Mouse (Mus musculus) limb, embryonic 12.5 days (tissue): ENCODE measurements around the gene Treml1. TPM values are rescaled to one million over a fixed set of nuclear protein-coding genes. Genes with fewer than 3 reads are reported as not detected.

Experiments used
- ATAC-seq: fragments of 200-750 bp; cut with Nextera tagmentation; 2 replicates; pipeline ENCODE4 v1.8.0; 2017; ENCODE audit warnings: low read depth, moderate TSS enrichment; ENCODE audit not compliant: insufficient number of reproducible peaks, insufficient read depth, low FRiP score, low TSS enrichment
- H3K27ac ChIP-seq: fragments of 300-500 bp; sonication (generic); 2 replicates; pipeline ENCODE4 v1.5.1; 2016; ENCODE audit warnings: mild to moderate bottlenecking, moderate library complexity
- H3K27me3 ChIP-seq: fragments of 300-500 bp; sonication (generic); 2 replicates; pipeline ENCODE4 v1.6.1; 2016; ENCODE audit warnings: mild to moderate bottlenecking, moderate library complexity
- H3K36me3 ChIP-seq: fragments of 300-500 bp; sonication (generic); 2 replicates; pipeline ENCODE4 v1.6.1; 2016; ENCODE audit warnings: mild to moderate bottlenecking, moderate library complexity
- H3K4me1 ChIP-seq: fragments of 300-500 bp; sonication (generic); replicated peaks from 2 replicates; pipeline ENCODE4 v1.6.1; 2016
- H3K4me2 ChIP-seq: fragments of 300-500 bp; sonication (generic); 2 replicates; pipeline ENCODE4 v1.6.1; 2016; ENCODE audit warnings: mild to moderate bottlenecking, moderate library complexity
- H3K4me3 ChIP-seq: fragments of 300-500 bp; sonication (generic); replicated peaks from 2 replicates; pipeline ENCODE4 v1.5.1; 2016; ENCODE audit warnings: mild to moderate bottlenecking
- H3K9ac ChIP-seq: fragments of 300-500 bp; sonication (generic); replicated peaks from 2 replicates; pipeline ENCODE4 v1.6.1; 2016; ENCODE audit warnings: mild to moderate bottlenecking, moderate library complexity
- H3K9me3 ChIP-seq: fragments of 300-500 bp; sonication (generic); 2 replicates; pipeline ENCODE4 v1.6.1; 2016; ENCODE audit warnings: mild to moderate bottlenecking, moderate library complexity
- WGBS: fragments of 180-500 bp; shearing (Covaris S2); methylation state at CpG from one replicate; pipeline ENCODE4 v1.1.7; 2016; 5-methylcytosine and 5-hydroxymethylcytosine counted together
- polyA plus RNA-seq: library from polyadenylated mRNA; unstranded; fragments of >200 nt; fragmentation: Nextera tagmentation; extraction: Ambion mirVana; gene quantifications from 2 replicates; pipeline ENCODE4 v1.2.1, GENCODE M21; 2016

The Treml1 gene
- polyA plus RNA-seq, 1 experiment from 2014 or later, result 2.3 TPM

- H3K4me2 ChIP-seq, result peak overlapping the region; percentile 67
- peaks cover 28% of the 10 kb centered on the region for H3K36me3 ChIP-seq
- peaks cover 16% of the 10 kb centered on the region for H3K4me1 ChIP-seq
- peak overlapping the region; percentile 100 for H3K27ac ChIP-seq
- H3K27me3 ChIP-seq, result no peaks in the 10 kb centered on the region
- WGBS, result under 1% methylated on average over 13 of the region's 13 CpGs
- H3K9me3 ChIP-seq, result no peaks in the 10 kb centered on the region
- peak overlapping the region; percentile 89 for H3K9ac ChIP-seq
- ATAC-seq, result peak; percentile 4; the same call in 1 of the 2 replicates
- H3K4me3 ChIP-seq, result peak overlapping the region; percentile 84
Measured at GRCm38 (mm10) chr17:48410299-48410785, 50.6 kb downstream of the Treml1 start.

GRCm38 (mm10) chr17:48411241-48411640 is 51.5 kb downstream of the Treml1 start:
- peaks cover 16% of the 10 kb centered on the region for H3K4me1 ChIP-seq
- peaks cover 37% of the 10 kb centered on the region for H3K36me3 ChIP-seq
- peak overlapping the region; percentile 89 for H3K9ac ChIP-seq
- 63% methylated on average over 8 of the region's 8 CpGs for WGBS
- no peaks in the 10 kb centered on the region for H3K9me3 ChIP-seq
- H3K4me2 ChIP-seq, result peak overlapping the region; percentile 67
- no peak for ATAC-seq
- peak overlapping the region; percentile 84 for H3K4me3 ChIP-seq
- H3K27me3 ChIP-seq, result no peaks in the 10 kb centered on the region
- peak overlapping the region; percentile 100; the same call in 1 of the 2 replicates for H3K27ac ChIP-seq

- Histone ChIP-seq H3K9me3 (no peaks in the 10 kb centered on the region), H3K36me3 (peaks cover 61% of the 10 kb centered on the region), H3K4me1 (peaks cover 5% of the 10 kb centered on the region), H3K27ac (0 out of 2 replicates have a peak overlapping the region, but pooled peaks have one; percentile 3), H3K27me3 (no peaks in the 10 kb centered on the region), H3K4me3 (no peak overlapping the region), H3K4me2 (no peak overlapping the region), H3K9ac (no peak overlapping the region)
- WGBS, result 83% methylated on average over 7 of the region's 7 CpGs
- no peak for ATAC-seq
Measured at GRCm38 (mm10) chr17:48416011-48416410, 56.3 kb downstream of the Treml1 start.

Other genes starting within 250 kb of the Treml1 start
- gene 9830107B12Rik, start 213.6 kb upstream of the Treml1 start, polyA plus RNA-seq, result not detected in 2 replicates
- gene A530064D06Rik, start 192.6 kb upstream of the Treml1 start, polyA plus RNA-seq, result not detected in 2 replicates
- gene Trem1, start 127.1 kb upstream of the Treml1 start, polyA plus RNA-seq, result 0.13 TPM in 1 of 2 replicates, not detected in the other
- not detected in 2 replicates for gene Trem3, start 112.1 kb upstream of the Treml1 start, polyA plus RNA-seq
- gene Treml4, start 95.6 kb upstream of the Treml1 start, polyA plus RNA-seq, result not detected in 2 replicates
- 0.10 and 0.58 TPM in 2 replicates for gene Treml2, start 60.4 kb upstream of the Treml1 start, polyA plus RNA-seq
- 0.10 TPM in 1 of 2 replicates, not detected in the other for gene B430306N03Rik, start 43.8 kb upstream of the Treml1 start, polyA plus RNA-seq
- gene Trem2, start 13.5 kb upstream of the Treml1 start, polyA plus RNA-seq, result 1.9 and 2.0 TPM in 2 replicates
- gene Nfya, start 50.0 kb downstream of the Treml1 start, polyA plus RNA-seq, result 19.7 and 21.3 TPM in 2 replicates
- 59.5 and 61.4 TPM in 2 replicates for gene Oard1, start 50.1 kb downstream of the Treml1 start, polyA plus RNA-seq
- 8.1 and 8.2 TPM in 2 replicates for gene Apobec2, start 73.0 kb downstream of the Treml1 start, polyA plus RNA-seq
- gene Tspo2, start 91.6 kb downstream of the Treml1 start, polyA plus RNA-seq, result 2.1 and 3.0 TPM in 2 replicates
- gene Unc5cl, start 95.0 kb downstream of the Treml1 start, polyA plus RNA-seq, result 0.12 and 0.28 TPM in 2 replicates